Mouse (Mus musculus) ES-CJ7 (cell line): ENCODE data around the gene Cygb.
A peak's percentile ranks its signal among the peaks of the same experiment; 100 is the strongest.
"Not testable (repeated sequence)": the region's sequence is repeated elsewhere in the genome, so short reads cannot be mapped to it uniquely, and the experiment has no call there.

ENCODE experiments used
- DNase-seq: peaks from one replicate; pipeline ENCODE4 v3.0.0; 2011; ENCODE audit warnings: low read depth, low spot score

Cygb gene

GRCm38 (mm10) chr11:116654255-116654821 is at the start of gene Cygb:
Cygb (minus strand) TSS chr11:116654313.
- no peak for DNase-seq

GRCm38 (mm10) chr11:116701377-116701841 is 47.3 kb upstream of the Cygb start:
- DNase-seq, result peak; percentile 71

GRCm38 (mm10) chr11:116697521-116697920 is 43.4 kb upstream of the Cygb start:
- DNase-seq, result peak; percentile 85

GRCm38 (mm10) chr11:116696426-116696825 is 42.3 kb upstream of the Cygb start:
- DNase-seq, result peak; percentile 61

- DNase-seq, result peak; percentile 60
Measured at GRCm38 (mm10) chr11:116695194-116695880, 41.2 kb upstream of the Cygb start.

DNA sequence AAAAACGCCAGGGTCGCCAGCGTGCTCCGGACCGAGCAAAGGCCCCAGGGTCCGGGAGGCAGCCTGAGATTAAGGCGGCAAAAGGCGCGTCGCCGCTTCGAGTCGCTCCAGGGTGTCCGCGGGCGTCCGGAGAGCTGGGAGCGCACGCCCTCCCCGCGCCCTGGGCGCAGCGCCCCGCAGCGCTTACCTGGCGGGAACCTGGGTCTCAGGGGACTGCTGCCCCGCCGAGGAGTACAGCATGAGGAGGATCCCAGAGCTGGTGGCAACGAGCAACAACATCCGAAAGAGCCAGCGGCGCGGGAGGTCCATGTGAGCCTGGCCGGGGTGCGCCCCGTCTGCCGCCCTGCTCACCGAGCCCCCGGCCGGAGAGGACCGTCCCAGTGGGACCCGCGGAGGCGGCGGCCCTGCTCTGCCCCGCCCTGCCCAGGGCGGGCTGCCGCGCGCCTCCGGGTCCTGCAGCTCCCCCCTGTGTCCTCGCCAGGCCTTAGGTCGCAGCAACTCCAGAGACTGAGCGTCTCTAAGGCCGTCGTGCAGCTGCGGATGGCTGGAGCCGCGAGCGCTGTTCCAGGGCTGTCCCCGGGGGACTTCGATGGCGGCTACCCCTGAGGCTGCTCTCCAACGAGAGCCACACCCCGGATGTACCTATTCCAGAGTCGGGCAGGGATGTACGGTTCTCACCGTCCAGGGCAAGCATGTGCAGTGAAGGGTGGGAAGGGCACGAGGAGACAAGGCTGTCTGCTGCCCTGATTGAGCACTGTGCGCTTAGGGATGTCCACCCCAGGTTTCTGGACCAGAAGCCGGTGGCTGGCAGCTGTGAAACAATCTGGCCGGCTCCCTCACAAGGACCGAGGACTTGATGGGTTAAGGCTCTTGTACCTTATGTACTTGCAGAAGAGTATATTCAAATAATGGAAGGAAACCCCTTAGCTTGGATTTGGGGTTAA is 40.4 kb upstream of the Cygb start:
- peak; percentile 39 for DNase-seq

- no peak for DNase-seq
Measured at GRCm38 (mm10) chr11:116693899-116694249, 39.8 kb upstream of the Cygb start.

GRCm38 (mm10) chr11:116690701-116691575 is 36.8 kb upstream of the Cygb start:
- no peak for DNase-seq

DNA sequence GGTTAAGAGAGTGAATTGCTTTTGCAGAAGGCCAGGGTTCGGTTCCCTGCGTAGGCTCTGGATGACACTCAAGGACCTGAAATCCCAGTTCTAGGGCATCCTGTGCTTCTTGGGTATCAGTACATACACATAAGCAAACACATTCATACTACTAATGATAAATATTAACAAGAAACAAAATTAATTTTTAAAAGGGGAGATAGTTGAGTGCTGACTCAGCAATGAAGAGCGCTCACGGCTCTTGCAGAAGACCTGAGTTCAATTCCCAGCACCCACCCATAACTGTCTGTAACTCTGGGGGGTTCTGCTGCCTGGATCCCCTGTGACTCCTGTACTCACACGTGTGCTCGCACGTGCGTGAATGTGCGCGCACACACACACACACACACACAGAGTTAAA is 35.5 kb upstream of the Cygb start:
- DNase-seq, result no peak

DNA sequence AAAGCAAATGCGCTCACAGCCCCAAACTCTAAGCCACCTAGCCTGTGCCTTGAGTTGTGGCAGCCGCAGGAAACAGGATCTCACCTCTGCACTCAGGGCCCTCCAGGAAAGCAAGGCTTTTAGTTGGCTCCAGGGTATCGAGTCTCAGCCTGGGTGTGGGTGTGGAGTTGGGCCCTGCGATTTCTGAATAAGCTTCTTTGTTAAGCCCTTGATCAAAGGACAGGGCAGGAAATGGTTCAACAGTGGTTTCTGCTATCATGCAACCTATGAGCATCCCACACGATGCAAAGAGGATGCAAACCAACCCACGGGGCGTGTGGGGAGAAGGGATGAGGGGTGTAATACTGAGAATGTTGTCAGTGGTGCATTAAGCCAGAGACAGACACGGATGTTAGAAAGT is 33.8 kb upstream of the Cygb start:
- DNase-seq, result no peak

DNA sequence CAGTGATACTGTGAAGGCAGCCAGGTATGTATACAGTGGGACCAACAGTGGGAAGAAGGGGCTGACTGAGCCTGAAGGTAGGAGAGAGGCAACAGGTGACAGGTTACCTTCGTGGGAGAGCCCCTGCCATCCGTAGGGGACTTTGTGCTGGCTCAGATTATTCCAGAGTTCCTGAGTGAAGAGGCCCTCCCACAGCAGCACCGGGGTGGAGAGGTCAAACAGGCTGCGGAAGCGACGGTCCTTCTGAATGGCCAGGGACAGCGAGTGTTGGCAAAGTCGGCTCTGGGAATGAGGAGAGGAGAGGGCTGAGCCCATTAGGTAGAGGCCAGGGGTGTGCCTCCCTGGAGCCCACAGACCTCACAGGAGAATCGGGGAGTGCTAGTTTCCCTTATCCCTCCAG is 31.6 kb upstream of the Cygb start:
- no peak for DNase-seq

- DNase-seq, result no peak
Measured at GRCm38 (mm10) chr11:116683777-116684176, 29.7 kb upstream of the Cygb start.

DNA sequence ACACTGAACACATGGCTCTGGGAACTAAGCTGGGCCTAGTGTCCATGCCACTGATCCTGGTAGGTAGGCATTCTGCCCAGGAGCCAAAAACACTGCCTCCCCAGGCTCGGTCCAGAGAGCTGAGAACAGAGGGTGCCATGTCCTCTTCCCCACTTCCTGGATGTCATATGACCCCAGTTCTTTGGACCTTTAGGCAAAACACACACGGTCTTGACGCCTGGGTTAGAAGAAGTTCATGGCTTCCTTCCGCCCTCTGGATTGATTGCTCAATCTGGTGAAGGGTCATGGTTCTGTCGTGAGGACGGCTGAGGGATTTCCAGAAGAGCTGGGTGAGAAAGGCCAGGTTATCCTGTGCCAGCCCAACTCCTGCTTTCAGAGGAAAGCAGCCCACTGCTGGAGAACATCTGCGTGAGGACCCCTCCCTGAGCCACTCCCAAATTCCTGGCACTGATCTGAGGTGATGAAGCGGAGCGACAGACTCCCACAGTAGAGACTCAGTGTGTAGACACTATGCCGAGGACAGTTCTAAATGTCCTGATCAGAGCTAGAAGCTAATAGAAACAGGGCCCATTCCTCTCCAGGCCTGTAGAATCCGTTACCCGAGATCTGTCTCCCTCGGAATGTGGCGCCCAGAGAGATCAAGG is 28.5 kb upstream of the Cygb start:
- peak; percentile 58 for DNase-seq

DNA sequence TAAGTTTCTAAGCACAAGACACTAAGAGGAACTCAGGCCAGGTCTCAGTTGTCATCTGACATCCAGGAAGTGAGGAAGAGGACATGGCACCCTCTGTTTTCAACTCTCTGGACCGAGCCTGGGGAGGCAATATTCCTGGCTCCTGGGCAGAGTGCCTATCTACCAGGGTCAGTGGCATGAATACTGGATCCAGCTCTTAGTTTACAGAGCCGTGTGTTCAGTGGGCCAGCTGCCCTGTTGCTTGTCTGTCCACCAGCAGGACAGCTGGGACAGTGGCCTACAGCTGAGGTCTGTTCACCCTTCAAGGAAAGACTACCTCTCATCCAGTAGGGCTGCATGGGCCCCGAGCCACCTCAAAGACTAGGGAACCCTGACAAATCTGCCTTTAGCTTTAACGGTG is 27.0 kb upstream of the Cygb start:
- no peak for DNase-seq

DNA sequence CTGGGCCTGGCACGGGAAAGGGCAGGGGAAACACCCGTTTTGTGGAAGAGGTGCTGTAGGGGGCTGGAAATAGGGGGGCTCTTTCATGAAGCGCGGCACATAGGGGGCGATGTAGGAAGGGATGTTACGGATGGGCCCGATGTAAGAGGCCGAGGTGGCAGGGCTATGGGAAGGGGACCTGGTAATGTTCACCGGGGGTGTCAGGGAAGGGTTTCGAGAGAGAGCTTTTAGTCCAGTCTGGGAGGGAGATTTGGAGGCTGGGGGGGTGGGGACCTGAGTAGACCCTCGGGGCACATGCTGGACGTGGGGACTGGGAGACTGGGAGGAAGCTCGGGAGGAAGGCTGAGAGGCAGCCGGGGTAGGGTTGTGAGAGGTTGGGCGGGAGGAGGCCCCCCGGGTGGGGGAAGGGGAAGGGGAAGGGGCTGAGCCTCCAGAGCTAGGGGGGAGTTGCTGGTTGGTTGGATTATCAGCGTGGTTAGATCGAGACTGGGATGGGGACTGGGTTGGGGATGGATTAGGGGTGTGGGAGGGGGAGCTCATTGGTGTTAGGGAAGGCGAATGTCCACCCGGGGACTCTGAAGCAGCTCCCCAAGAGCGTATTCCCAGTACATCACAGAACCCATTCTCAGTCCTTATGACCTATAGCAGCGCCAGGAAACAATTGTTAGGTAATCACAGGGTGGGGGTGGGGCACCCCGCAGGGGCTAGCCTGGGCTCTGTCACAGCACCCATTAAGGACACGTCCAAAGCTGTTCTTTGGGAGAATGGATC is 26.4 kb upstream of the Cygb start:
- DNase-seq, result no peak

- DNase-seq, result no peak
Measured at GRCm38 (mm10) chr11:116679148-116679547, 25.0 kb upstream of the Cygb start.

- DNase-seq, result no peak
Measured at GRCm38 (mm10) chr11:116677711-116678441, 23.8 kb upstream of the Cygb start.

- DNase-seq, result no peak
Measured at GRCm38 (mm10) chr11:116676175-116676976, 22.3 kb upstream of the Cygb start.

GRCm38 (mm10) chr11:116675429-116675828 is 21.3 kb upstream of the Cygb start:
- not testable (repeated sequence) for DNase-seq
